Mouse (Mus musculus) midbrain, postnatal 0 days (tissue): ENCODE data around the gene Cox20. TPM values are rescaled to one million over a fixed set of nuclear protein-coding genes. Genes with fewer than 3 reads are reported as not detected.

ENCODE experiments used
- ATAC-seq: fragments of 200-750 bp; cut with Nextera tagmentation; 2 replicates; pipeline ENCODE4 v1.8.0; 2017; ENCODE audit warnings: moderate number of reproducible peaks, mild to moderate bottlenecking, moderate TSS enrichment, moderate library complexity; ENCODE audit not compliant: low FRiP score
- DNase-seq: peaks from one replicate; pipeline ENCODE4 v3.0.0-alpha.2; 2015; ENCODE audit warnings: low spot score
- H3K27ac ChIP-seq: fragments of 300-500 bp; sonication (generic); 2 replicates; pipeline ENCODE4 v1.5.1; 2014; ENCODE audit warnings: low read depth, mild to moderate bottlenecking, low read length, mixed read lengths
- H3K27me3 ChIP-seq: fragments of 300-500 bp; sonication (generic); 2 replicates; pipeline ENCODE4 v1.6.1; 2014; ENCODE audit warnings: low read length, control low read depth, mixed read lengths; ENCODE audit not compliant: insufficient read depth
- H3K36me3 ChIP-seq: fragments of 300-500 bp; sonication (generic); 2 replicates; pipeline ENCODE4 v1.6.1; 2014; ENCODE audit warnings: low read length, control low read depth, mixed read lengths; ENCODE audit not compliant: insufficient read depth
- H3K4me1 ChIP-seq: fragments of 300-500 bp; sonication (generic); 2 replicates; pipeline ENCODE4 v1.6.1; 2014; ENCODE audit warnings: mild to moderate bottlenecking, control low read depth, antibody characterized with exemption, low read length, mixed read lengths; ENCODE audit not compliant: insufficient read depth
- H3K4me2 ChIP-seq: fragments of 300-500 bp; sonication (generic); 2 replicates; pipeline ENCODE4 v1.6.1; 2014; ENCODE audit warnings: low read depth, mild to moderate bottlenecking, low read length, mixed read lengths; ENCODE audit not compliant: poor library complexity, severe bottlenecking
- H3K4me3 ChIP-seq: fragments of 300-500 bp; sonication (generic); 2 replicates; pipeline ENCODE4 v1.5.1; 2014; ENCODE audit warnings: low read depth, mild to moderate bottlenecking, low read length, moderate library complexity
- H3K9ac ChIP-seq: fragments of 300-500 bp; sonication (generic); replicated peaks from 2 replicates; pipeline ENCODE4 v1.6.1; 2014; ENCODE audit warnings: mild to moderate bottlenecking, low read length, moderate library complexity, mixed read lengths; ENCODE audit not compliant: poor library complexity, severe bottlenecking
- H3K9me3 ChIP-seq: fragments of 300-500 bp; sonication (generic); 2 replicates; pipeline ENCODE4 v1.6.1; 2016; ENCODE audit warnings: low read length, control low read depth
- CTCF ChIP-seq: IDR thresholded peaks from 2 replicates; pipeline ENCODE4 v1.5.1; 2016; ENCODE audit warnings: antibody characterized with exemption, mild to moderate bottlenecking
- WGBS: fragments of 180-500 bp; shearing (Covaris S2); extraction: QIAGEN DNeasy Blood & Tissue Kit; methylation state at CpG from one replicate; pipeline ENCODE4 v1.1.7; 2014; 5-methylcytosine and 5-hydroxymethylcytosine counted together
- polyA plus RNA-seq: library from polyadenylated mRNA; unstranded; fragments of >200 nt; fragmentation: Nextera tagmentation; extraction: Ambion mirVana; gene quantifications from 2 replicates; pipeline ENCODE4 v1.2.1, GENCODE M21; 2015
- total RNA-seq: library from RNA; depleted of rRNA; stranded (reverse); fragments of >200 nt; gene quantifications from 2 replicates; pipeline ENCODE4 v1.2.3, GENCODE M21; 2014

Cox20 gene
- total and polyA plus RNA-seq, 2 experiments from 2014 or later = 32.0 to 108 TPM

GRCm38 (mm10) chr1:178324568-178324967, 5.6 kb downstream of the Cox20 start:
- Histone ChIP-seq H3K36me3 (peaks cover 23% of the 10 kb centered on the region; the same call in 1 of the 2 replicates), H3K4me3 (no peak overlapping the region), H3K27ac (no peak overlapping the region), H3K27me3 (no peaks in the 10 kb centered on the region), H3K4me1 (peaks cover 7% of the 10 kb centered on the region; the same call in 1 of the 2 replicates), H3K4me2 (no peak overlapping the region), H3K9me3 (no peaks in the 10 kb centered on the region), H3K9ac (no peak overlapping the region)
- TF ChIP-seq CTCF = no peak
- 96% methylated on average over 1 of the region's 1 CpGs for WGBS
- no peak for DNase-seq
- no peak for ATAC-seq

- ATAC-seq (no peak), DNase-seq (no peak)
- Histone ChIP-seq H3K9me3 (no peaks in the 10 kb centered on the region), H3K4me2 (no peak overlapping the region), H3K4me1 (no peaks in the 10 kb centered on the region), H3K9ac (no peak overlapping the region), H3K4me3 (no peak overlapping the region), H3K27me3 (no peaks in the 10 kb centered on the region), H3K36me3 (peaks cover 34% of the 10 kb centered on the region; the same call in 1 of the 2 replicates), H3K27ac (no peak overlapping the region)
- 89% methylated on average over 1 of the region's 1 CpGs for WGBS
- TF ChIP-seq CTCF = no peak
Observed at GRCm38 (mm10) chr1:178326357-178326756, 7.4 kb downstream of the Cox20 start.

DNA sequence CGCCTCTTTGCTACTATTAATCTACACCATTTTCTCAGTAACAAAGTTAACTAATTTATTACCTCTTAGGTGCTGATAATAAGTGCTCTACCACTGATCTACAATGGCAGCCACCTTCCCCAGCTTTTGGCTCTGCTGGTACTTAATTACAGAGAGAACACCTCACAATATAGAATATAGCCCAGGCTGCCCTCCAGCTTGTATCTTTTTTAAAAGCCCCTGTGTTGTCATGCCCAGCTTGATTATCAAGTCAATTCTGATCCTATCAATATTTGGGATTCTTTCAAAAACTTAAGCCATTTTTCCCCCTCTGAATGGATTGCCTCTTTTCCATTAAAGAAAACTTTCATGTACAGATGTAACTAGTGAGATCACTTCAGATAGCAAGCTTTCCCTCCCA, 8.0 kb downstream of the Cox20 start:
- H3K36me3 ChIP-seq = peaks cover 34% of the 10 kb centered on the region; the same call in 1 of the 2 replicates

DNA sequence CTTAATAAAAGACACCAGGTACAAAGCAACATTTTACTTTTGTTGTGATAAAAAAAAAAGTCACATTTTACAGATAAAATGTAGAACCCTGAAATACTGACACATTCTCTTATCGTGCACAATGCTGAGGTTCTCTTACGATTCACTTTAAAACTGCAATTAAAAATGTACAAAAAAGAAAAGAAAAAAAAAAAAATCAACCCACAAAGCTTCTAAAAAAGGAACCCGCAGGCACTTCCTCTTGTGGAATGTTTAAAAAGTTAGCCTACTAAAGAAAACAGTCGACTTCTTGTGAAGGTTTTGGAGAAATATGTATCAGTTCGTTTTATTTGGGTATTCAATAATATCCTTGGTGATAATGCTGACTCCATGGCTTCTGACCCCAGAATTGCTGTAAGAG, 10.1 kb downstream of the Cox20 start:
- WGBS = 80% methylated on average over 5 of the region's 5 CpGs
- Histone ChIP-seq H3K27me3 (no peaks in the 10 kb centered on the region), H3K4me1 (no peaks in the 10 kb centered on the region), H3K27ac (no peak overlapping the region), H3K4me2 (no peak overlapping the region), H3K9me3 (no peaks in the 10 kb centered on the region), H3K36me3 (peaks cover 38% of the 10 kb centered on the region), H3K4me3 (no peak overlapping the region), H3K9ac (no peak overlapping the region)
- TF ChIP-seq CTCF = no peak
- no peak for DNase-seq
- ATAC-seq = no peak

More for the DNA sequence above, 8.0 kb downstream of the Cox20 start:
- H3K4me1 ChIP-seq = no peaks in the 10 kb centered on the region
- no peak for TF ChIP-seq CTCF
- H3K27me3 ChIP-seq = no peaks in the 10 kb centered on the region
- H3K9ac ChIP-seq = no peak overlapping the region
- H3K4me2 ChIP-seq = no peak overlapping the region
- DNase-seq (no peak), ATAC-seq (no peak)
- H3K4me3 ChIP-seq = no peak overlapping the region
- no peak overlapping the region for H3K27ac ChIP-seq
- 88% methylated on average over 1 of the region's 1 CpGs for WGBS
- no peaks in the 10 kb centered on the region for H3K9me3 ChIP-seq

DNA sequence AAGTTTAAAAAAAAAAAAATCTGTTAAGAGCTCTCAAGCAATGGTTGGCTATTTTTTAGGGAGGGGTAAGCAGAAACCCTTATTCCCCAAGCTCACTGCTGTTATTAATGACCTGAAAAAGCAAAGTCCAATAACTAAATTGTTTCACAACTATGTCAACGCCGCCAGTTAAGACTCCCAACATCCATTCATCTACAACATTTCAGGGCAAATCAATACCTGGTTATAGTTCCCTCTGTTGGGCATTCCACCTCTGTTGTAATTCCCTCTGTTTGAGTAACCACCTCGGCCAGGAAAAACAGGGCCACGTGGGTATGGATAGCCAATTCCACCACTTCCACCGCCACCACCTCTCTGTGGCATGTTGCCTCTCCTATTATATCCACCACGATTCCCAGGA, 11.0 kb downstream of the Cox20 start:
- H3K9ac ChIP-seq = no peak overlapping the region
- H3K4me3 ChIP-seq = no peak overlapping the region
- ATAC-seq = no peak
- no peak for TF ChIP-seq CTCF
- no peaks in the 10 kb centered on the region for H3K9me3 ChIP-seq
- H3K27me3 ChIP-seq = no peaks in the 10 kb centered on the region
- H3K4me1 ChIP-seq = no peaks in the 10 kb centered on the region
- DNase-seq = no peak
- WGBS = 66% methylated on average over 6 of the region's 6 CpGs
- no peak overlapping the region for H3K4me2 ChIP-seq
- H3K27ac ChIP-seq = no peak overlapping the region
- peaks cover 38% of the 10 kb centered on the region for H3K36me3 ChIP-seq

- H3K4me2 ChIP-seq = peak overlapping the region; percentile 59
- WGBS = under 1% methylated on average over 16 of the region's 16 CpGs
- no peak for TF ChIP-seq CTCF
- DNase-seq = no peak
- H3K4me1 ChIP-seq = peaks cover 2% of the 10 kb centered on the region; the same call in 1 of the 2 replicates
- no peaks in the 10 kb centered on the region for H3K9me3 ChIP-seq
- peak overlapping the region; percentile 99 for H3K4me3 ChIP-seq
- no peak for ATAC-seq
- peaks cover 20% of the 10 kb centered on the region for H3K36me3 ChIP-seq
- peak overlapping the region; percentile 100; the same call in 1 of the 2 replicates for H3K27ac ChIP-seq
- peak overlapping the region; percentile 100; the same call in 1 of the 2 replicates for H3K9ac ChIP-seq
- H3K27me3 ChIP-seq = no peaks in the 10 kb centered on the region
Observed at GRCm38 (mm10) chr1:178335860-178336261, 16.9 kb downstream of the Cox20 start.
